Mouse (Mus musculus) hindbrain, embryonic 11.5 days (tissue): ENCODE results near the gene F2r. TPM values are rescaled to one million over a fixed set of nuclear protein-coding genes. Genes with fewer than 3 reads are reported as not detected.

Source experiments
- ATAC-seq: fragments of 200-750 bp; cut with Nextera tagmentation; 2 replicates; pipeline ENCODE4 v1.8.0; 2017; ENCODE audit warnings: mild to moderate bottlenecking, moderate TSS enrichment, moderate library complexity; ENCODE audit not compliant: low FRiP score
- DNase-seq: peaks from one replicate; pipeline ENCODE4 v3.0.0-alpha.2; 2015; ENCODE audit warnings: low spot score
- H3K27ac ChIP-seq: fragments of 300-500 bp; sonication (generic); 2 replicates; pipeline ENCODE4 v1.5.1; 2014; ENCODE audit warnings: mild to moderate bottlenecking, low read depth, low read length
- H3K27me3 ChIP-seq: fragments of 300-500 bp; sonication (generic); 2 replicates; pipeline ENCODE4 v1.6.1; 2014; ENCODE audit warnings: mild to moderate bottlenecking, low read length, moderate library complexity, mixed read lengths; ENCODE audit not compliant: control insufficient read depth, insufficient read depth
- H3K36me3 ChIP-seq: fragments of 300-500 bp; sonication (generic); 2 replicates; pipeline ENCODE4 v1.6.1; 2014; ENCODE audit warnings: mild to moderate bottlenecking, low read length, moderate library complexity, mixed read lengths; ENCODE audit not compliant: control insufficient read depth, insufficient read depth
- H3K4me1 ChIP-seq: fragments of 300-500 bp; sonication (generic); replicated peaks from 2 replicates; pipeline ENCODE4 v1.6.1; 2014; ENCODE audit warnings: low read length, mixed read lengths; ENCODE audit not compliant: control insufficient read depth, insufficient read depth
- H3K4me2 ChIP-seq: fragments of 300-500 bp; sonication (generic); replicated peaks from 2 replicates; pipeline ENCODE4 v1.6.1; 2014; ENCODE audit warnings: mild to moderate bottlenecking, low read depth, low read length
- H3K4me3 ChIP-seq: fragments of 300-500 bp; sonication (generic); 2 replicates; pipeline ENCODE4 v1.5.1; 2014; ENCODE audit warnings: low read depth, low read length
- H3K9ac ChIP-seq: fragments of 300-500 bp; sonication (generic); 2 replicates; pipeline ENCODE4 v1.6.1; 2014; ENCODE audit warnings: low read depth, low read length
- H3K9me3 ChIP-seq: fragments of 300-500 bp; sonication (generic); 2 replicates; pipeline ENCODE4 v1.6.1; 2016; ENCODE audit warnings: low read length; ENCODE audit not compliant: control insufficient read depth
- WGBS: fragments of 180-500 bp; shearing (Covaris S2); extraction: QIAGEN DNeasy Blood & Tissue Kit; methylation state at CpG from one replicate; pipeline ENCODE4 v1.1.7; 2014; 5-methylcytosine and 5-hydroxymethylcytosine counted together
- polyA plus RNA-seq: library from polyadenylated mRNA; unstranded; fragments of >200 nt; fragmentation: Nextera tagmentation; extraction: Ambion mirVana; gene quantifications from 2 replicates; pipeline ENCODE4 v1.2.1, GENCODE M21; 2014

Gene F2r
- polyA plus RNA-seq, result 123 and 132 TPM in 2 replicates

- H3K4me3 ChIP-seq, result peak within 1 kb of the TSS; percentile 76
- no peaks in the 10 kb centered on the region for H3K9me3 ChIP-seq
- peak within 1 kb of the TSS; percentile 80 for H3K27ac ChIP-seq
- ATAC-seq (peak; percentile 95), DNase-seq (peak; percentile 93)
- peak within 1 kb of the TSS; percentile 92 for H3K9ac ChIP-seq
- H3K36me3 ChIP-seq, result no peaks in the 10 kb centered on the region
- WGBS, result under 1% methylated on average over 28 of the region's 42 CpGs
- H3K27me3 ChIP-seq, result no peaks in the 10 kb centered on the region
- peaks cover 6% of the 10 kb centered on the region for H3K4me1 ChIP-seq
- peak within 1 kb of the TSS; percentile 74 for H3K4me2 ChIP-seq
These were observed at the start of gene F2r for GRCm38 (mm10) chr13:95618309-95618712. F2r (minus strand) TSS chr13:95618487.

- no peak for ATAC-seq
- no peaks in the 10 kb centered on the region for H3K9me3 ChIP-seq
- peak; percentile 25 for DNase-seq
- WGBS, result 29% methylated on average over 3 of the region's 7 CpGs
- H3K4me2 ChIP-seq, result no peak overlapping the region
- no peak overlapping the region for H3K9ac ChIP-seq
- no peak overlapping the region for H3K4me3 ChIP-seq
- no peaks in the 10 kb centered on the region for H3K27me3 ChIP-seq
- H3K4me1 ChIP-seq, result no peaks in the 10 kb centered on the region
- H3K27ac ChIP-seq, result no peak overlapping the region
- no peaks in the 10 kb centered on the region for H3K36me3 ChIP-seq
These were observed 49.0 kb upstream of the F2r start for GRCm38 (mm10) chr13:95667260-95667659.

DNA sequence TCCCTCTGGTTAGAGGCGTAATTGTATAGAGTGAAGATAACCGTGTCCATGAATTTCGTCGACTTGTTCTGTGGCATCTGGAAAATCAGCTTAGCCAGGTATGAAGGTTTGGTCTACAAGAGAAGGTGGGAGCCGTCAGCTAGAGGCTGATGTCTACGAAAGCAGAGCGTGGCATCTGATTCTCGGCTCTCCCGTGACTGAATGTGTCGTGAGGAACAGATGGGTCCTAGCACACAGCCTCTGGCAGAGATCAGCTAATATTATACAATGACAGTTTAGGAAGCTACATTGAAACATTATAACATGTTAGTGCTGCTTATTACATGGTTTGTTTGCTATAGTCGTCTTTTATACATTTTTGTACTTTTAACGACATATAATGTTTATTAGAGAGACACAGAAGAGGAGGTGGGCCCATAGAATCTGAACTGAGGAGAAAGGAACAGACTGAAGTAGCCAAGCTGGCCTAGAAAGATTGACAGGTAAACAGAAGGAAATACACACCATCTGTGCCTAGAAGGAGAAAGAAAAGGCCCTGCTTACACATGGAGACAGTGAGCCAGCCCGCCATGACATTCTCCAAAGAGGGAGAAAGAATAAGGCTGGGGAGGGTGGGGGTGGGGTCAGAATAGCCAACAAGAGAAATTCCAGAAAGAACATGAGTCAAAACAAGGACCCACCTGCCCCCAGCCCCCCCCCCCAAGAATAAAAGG is 47.5 kb upstream of the F2r start:
- Histone ChIP-seq H3K27ac (0 out of 2 replicates have a peak overlapping the region, but pooled peaks have one; percentile 18), H3K27me3 (no peaks in the 10 kb centered on the region), H3K36me3 (no peaks in the 10 kb centered on the region), H3K9ac (no peak overlapping the region), H3K4me2 (no peak overlapping the region), H3K4me1 (no peaks in the 10 kb centered on the region), H3K4me3 (no peak overlapping the region), H3K9me3 (no peaks in the 10 kb centered on the region)
- 85% methylated on average over 13 of the region's 13 CpGs for WGBS
- ATAC-seq, result no peak
- no peak for DNase-seq

- Histone ChIP-seq H3K27ac (no peak overlapping the region), H3K4me3 (no peak overlapping the region), H3K36me3 (no peaks in the 10 kb centered on the region), H3K4me1 (no peaks in the 10 kb centered on the region), H3K4me2 (no peak overlapping the region), H3K9me3 (no peaks in the 10 kb centered on the region), H3K9ac (no peak overlapping the region), H3K27me3 (no peaks in the 10 kb centered on the region)
- WGBS, result 97% methylated on average over 4 of the region's 4 CpGs
- DNase-seq (no peak), ATAC-seq (no peak)
These were observed 45.5 kb upstream of the F2r start for GRCm38 (mm10) chr13:95663834-95664233.

DNA sequence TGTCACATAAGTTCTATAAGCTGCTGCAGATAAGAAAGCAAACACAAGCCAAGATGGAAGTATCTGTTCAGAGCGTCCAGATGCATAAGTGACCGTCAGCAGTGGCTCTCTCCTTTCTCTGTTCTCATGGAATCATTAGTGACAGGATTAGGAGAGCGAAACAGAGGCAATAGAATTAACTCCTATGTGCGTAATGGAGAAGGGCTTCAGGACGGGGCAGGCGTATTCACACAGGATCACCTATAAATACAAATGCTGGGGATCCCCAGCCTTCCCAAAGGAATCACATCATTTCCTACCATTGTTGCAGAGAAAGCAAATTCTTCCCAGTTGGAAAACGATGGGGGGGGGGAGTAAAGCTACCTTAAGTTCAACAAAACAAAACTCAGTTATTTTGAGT is 41.1 kb upstream of the F2r start:
- Histone ChIP-seq H3K9ac (no peak overlapping the region), H3K27ac (no peak overlapping the region), H3K4me2 (no peak overlapping the region), H3K4me3 (no peak overlapping the region), H3K4me1 (no peaks in the 10 kb centered on the region), H3K36me3 (peaks cover 2% of the 10 kb centered on the region; the same call in 1 of the 2 replicates), H3K27me3 (no peaks in the 10 kb centered on the region), H3K9me3 (no peaks in the 10 kb centered on the region)
- DNase-seq (no peak), ATAC-seq (no peak)
- 87% methylated on average over 7 of the region's 7 CpGs for WGBS

DNA sequence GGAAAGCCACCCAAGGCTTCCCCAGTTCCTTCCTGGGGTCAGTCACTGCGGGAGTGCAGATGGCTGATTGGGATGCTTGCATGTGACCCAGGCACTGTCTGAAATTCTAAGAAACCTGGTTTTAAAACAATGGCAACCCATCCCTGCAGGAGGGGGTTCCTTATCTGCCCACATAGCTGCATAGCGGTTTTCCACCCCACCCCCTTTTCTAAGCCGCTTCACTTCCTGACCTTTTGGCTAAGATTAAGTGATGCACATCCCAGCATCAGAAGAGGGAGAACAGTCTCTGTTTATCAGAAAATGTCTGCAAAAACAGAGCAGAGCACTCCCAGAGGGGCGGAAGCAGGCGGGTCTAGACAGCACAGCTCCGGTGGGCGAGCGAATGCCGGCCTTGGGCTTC is 38.9 kb upstream of the F2r start:
- Histone ChIP-seq H3K9ac (no peak overlapping the region), H3K4me3 (no peak overlapping the region), H3K27ac (no peak overlapping the region), H3K4me2 (no peak overlapping the region), H3K4me1 (no peaks in the 10 kb centered on the region), H3K36me3 (peaks cover 2% of the 10 kb centered on the region; the same call in 1 of the 2 replicates), H3K9me3 (no peaks in the 10 kb centered on the region), H3K27me3 (no peaks in the 10 kb centered on the region)
- 65% methylated on average over 9 of the region's 9 CpGs for WGBS
- no peak for DNase-seq
- no peak for ATAC-seq

DNA sequence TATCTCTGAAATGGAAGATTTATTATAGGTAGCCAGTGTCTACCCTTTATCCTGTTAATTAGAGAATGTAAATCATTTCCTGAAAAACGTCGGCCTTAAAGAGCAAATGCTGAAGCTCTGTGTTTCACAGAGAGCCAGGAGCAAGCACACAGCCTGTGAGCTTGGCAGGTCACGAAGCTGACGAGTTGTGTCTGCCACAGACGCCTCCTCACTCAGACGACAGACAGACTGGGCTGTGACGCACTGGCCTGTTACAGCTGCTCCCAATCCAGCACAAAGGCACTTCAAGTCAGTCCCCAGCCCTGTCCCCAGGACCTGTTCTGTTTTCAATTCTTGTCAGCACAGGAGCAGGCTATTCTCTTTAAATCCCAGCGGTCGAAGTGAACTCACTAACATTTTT is 37.0 kb upstream of the F2r start:
- Histone ChIP-seq H3K9ac (no peak overlapping the region), H3K36me3 (peaks cover 2% of the 10 kb centered on the region; the same call in 1 of the 2 replicates), H3K4me1 (no peaks in the 10 kb centered on the region), H3K4me2 (no peak overlapping the region), H3K27ac (no peak overlapping the region), H3K4me3 (no peak overlapping the region), H3K9me3 (no peaks in the 10 kb centered on the region), H3K27me3 (no peaks in the 10 kb centered on the region)
- WGBS, result 49% methylated on average over 9 of the region's 9 CpGs
- DNase-seq, result no peak
- ATAC-seq, result no peak

DNA sequence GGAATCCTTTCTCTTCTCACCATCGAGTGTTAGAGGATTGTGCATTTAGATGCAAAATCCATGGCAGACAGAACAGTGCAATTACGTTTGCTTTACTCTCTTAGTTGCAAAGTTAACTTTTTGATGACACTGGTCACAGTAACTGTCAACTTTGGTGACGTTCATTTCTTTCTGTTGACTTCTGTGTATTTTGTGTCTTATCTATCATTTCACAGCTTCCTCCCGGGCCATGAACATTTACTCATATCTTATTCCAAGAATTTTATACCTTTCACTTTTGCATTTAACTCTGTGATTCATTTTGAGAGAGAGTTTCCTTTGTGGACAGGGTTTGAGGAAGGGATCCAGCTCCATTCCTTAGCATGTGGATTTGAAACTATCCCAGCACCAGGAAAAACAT is 35.4 kb upstream of the F2r start:
- ATAC-seq (no peak), DNase-seq (no peak)
- no peak overlapping the region for H3K9ac ChIP-seq
- WGBS, result 93% methylated on average over 4 of the region's 4 CpGs
- H3K4me3 ChIP-seq, result no peak overlapping the region
- no peak overlapping the region for H3K27ac ChIP-seq
- no peaks in the 10 kb centered on the region for H3K27me3 ChIP-seq
- peaks cover 2% of the 10 kb centered on the region; the same call in 1 of the 2 replicates for H3K36me3 ChIP-seq
- H3K4me2 ChIP-seq, result no peak overlapping the region
- no peaks in the 10 kb centered on the region for H3K4me1 ChIP-seq
- no peaks in the 10 kb centered on the region for H3K9me3 ChIP-seq
